Mouse (Mus musculus): ENCODE data around the gene Egln2.

- TF ChIP-seq CTCF (IDR thresholded peaks at IDR 0.05; ENCODE audit: low read depth) (no peak), EP300 (IDR thresholded peaks at IDR 0.05; ENCODE audit: low read depth) (no peak)
These were observed 5.7 kb downstream of the Egln2 start for GRCm38 (mm10) chr7:27160921-27161320.
